Mouse (Mus musculus) small intestine, adult 2 months (tissue): Measurements from ENCODE around the gene Atp8b4.

ENCODE experiments used
- CTCF ChIP-seq: fragments of 200-500 bp; IDR thresholded peaks from 2 replicates; pipeline ENCODE4 v1.5.1; 2012; ENCODE audit warnings: low read depth, mild to moderate bottlenecking, control low read depth, inconsistent platforms, low read length, moderate library complexity, mixed read lengths; ENCODE audit not compliant: insufficient replicate concordance, insufficient read length; ENCODE audit errors: extremely low read depth
- POLR2A ChIP-seq: fragments of 200-500 bp; IDR thresholded peaks from 2 replicates; pipeline ENCODE4 v1.6.1; 2012; ENCODE audit warnings: low read depth, mild to moderate bottlenecking, control low read depth, inconsistent platforms, low read length, moderate library complexity

DNA sequence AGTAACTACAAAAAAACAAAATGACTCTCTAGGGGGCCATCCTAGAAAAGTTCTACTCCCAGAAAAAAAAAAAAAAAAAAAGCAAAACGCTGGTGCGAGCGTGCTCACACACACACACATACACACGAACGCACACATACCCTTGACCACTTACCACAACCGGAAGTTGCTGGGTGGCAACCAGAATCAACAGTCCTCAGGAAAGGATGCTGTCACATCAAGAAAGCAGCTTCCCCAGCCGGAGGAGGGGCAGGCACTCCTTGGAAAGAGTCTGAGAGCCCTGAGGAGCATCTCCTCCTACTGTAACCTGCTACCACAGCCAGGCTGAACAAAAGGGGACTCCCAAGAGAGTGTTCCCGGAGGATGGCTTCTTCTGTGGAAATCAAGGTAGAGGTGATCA lies 744 bp downstream of the Atp8b4 start:
- no peak for TF ChIP-seq CTCF
- no peak for TF ChIP-seq POLR2A
